Mouse (Mus musculus) G1E (cell line): ENCODE measurements around the gene Yod1. TPM values are rescaled to one million over a fixed set of nuclear protein-coding genes. Genes with fewer than 3 reads are reported as not detected.

ENCODE experiments used
- ATAC-seq: 2 replicates; pipeline ENCODE4 v1.8.0; 2016; ENCODE audit warnings: mild to moderate bottlenecking; ENCODE audit not compliant: insufficient number of reproducible peaks, poor library complexity, low FRiP score, severe bottlenecking; ENCODE audit errors: extremely low read depth
- DNase-seq: peaks from one replicate; pipeline ENCODE4 v3.0.0; 2012; ENCODE audit warnings: low spot score
- H3K27me3 ChIP-seq: 2 replicates; pipeline ENCODE4 v1.6.1; 2012; ENCODE audit warnings: mild to moderate bottlenecking, low read length, inconsistent platforms; ENCODE audit not compliant: insufficient read depth
- H3K36me3 ChIP-seq: replicated peaks from 2 replicates; pipeline ENCODE3; 2012; ENCODE audit warnings: mild to moderate bottlenecking, inconsistent platforms
- H3K4me1 ChIP-seq: 2 replicates; pipeline ENCODE4 v1.6.1; 2012; ENCODE audit warnings: low read depth, low read length, inconsistent platforms, mixed read lengths; ENCODE audit not compliant: insufficient read depth
- H3K4me3 ChIP-seq: 2 replicates; pipeline ENCODE4 v1.5.1; 2012; ENCODE audit warnings: low read depth, mild to moderate bottlenecking, inconsistent platforms, low read length, moderate library complexity, mixed read lengths
- H3K9me3 ChIP-seq: replicated peaks from 2 replicates; pipeline ENCODE4 v1.6.1; 2012; ENCODE audit warnings: inconsistent platforms
- CTCF ChIP-seq: IDR thresholded peaks from 2 replicates; pipeline ENCODE4 v1.5.1; 2012; ENCODE audit warnings: low read depth, low read length, inconsistent platforms, mixed read lengths
- GATA1 ChIP-seq: IDR thresholded peaks from 2 replicates; pipeline ENCODE4 v1.6.1; 2012; ENCODE audit warnings: borderline replicate concordance, low read length, inconsistent platforms, mixed read lengths
- GATA2 ChIP-seq: IDR thresholded peaks from 2 replicates; pipeline ENCODE4 v1.6.1; 2012; ENCODE audit warnings: low read depth, low read length, inconsistent platforms, borderline replicate concordance
- POLR2AphosphoS5 ChIP-seq: IDR thresholded peaks from 2 replicates; pipeline ENCODE4 v1.6.1; 2012; ENCODE audit warnings: low read depth, low read length, inconsistent platforms; ENCODE audit not compliant: insufficient replicate concordance
- TAL1 ChIP-seq: conservative IDR thresholded peaks from 2 replicates; pipeline ENCODE4 v1.6.1; 2012; ENCODE audit warnings: low read depth, low read length, inconsistent platforms, mixed read lengths
- polyA plus RNA-seq: library from polyadenylated mRNA; stranded (reverse); fragments of >175 nt; gene quantifications from 2 replicates; pipeline ENCODE4 v1.2.3, GENCODE M21; 2012
- total RNA-seq, 2 experiments: library from RNA; stranded (forward) in 1 of 2; stranded (reverse) in 1 of 2; fragments of 200-1000 nt in 1 of 2; fragments of >200 nt in 1 of 2; fragmentation: Nextera tagmentation in 1 of 2; gene quantifications; 2 replicates each; pipeline ENCODE4 v1.2.3; 2014 to 2017

The Yod1 gene
- total and polyA plus RNA-seq, 3 experiments, result 2.7 to 30.8 (median 21.3) TPM

DNA sequence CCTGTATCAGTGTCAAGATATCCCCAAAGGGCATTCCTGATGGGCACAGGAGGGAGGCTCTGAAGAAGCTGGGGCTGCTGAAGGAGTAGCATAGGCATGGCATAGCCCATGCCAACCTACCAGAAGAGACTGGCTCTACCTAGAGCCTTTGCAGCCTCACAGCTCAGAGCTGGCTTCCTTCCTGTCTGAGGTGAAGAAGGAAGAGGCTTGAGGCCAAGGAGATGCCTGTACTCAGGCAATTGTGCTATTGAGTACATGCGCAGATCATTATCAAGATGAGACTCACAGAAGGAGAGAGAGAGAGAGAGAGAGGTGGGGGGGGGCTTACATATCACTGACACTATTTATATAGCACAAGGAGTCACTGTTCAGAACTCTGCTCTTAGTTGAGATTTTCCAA is 26.6 kb downstream of the Yod1 start:
- H3K4me1 ChIP-seq, result peaks cover 76% of the 10 kb centered on the region
- no peak for ATAC-seq
- no peaks in the 10 kb centered on the region for H3K36me3 ChIP-seq

DNA sequence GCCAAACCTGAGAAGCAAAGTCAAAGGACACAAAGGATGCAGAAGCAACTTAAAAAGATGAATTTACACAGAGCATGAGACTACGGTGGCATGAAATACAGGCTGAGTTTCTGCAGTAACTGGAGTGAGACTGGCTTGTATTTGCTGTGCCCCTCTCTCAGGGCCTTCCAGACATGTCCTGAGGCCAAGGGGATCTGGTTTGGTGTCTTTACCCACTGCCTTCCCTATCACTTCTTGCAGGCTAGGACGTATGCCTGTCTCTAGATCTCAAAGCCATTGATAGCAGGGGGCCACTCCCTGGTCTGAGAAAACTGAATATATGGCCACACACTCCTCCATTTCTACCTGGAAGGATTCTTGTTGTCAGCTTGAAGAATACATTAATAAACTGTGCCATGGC is 27.1 kb downstream of the Yod1 start:
- no peak for TF ChIP-seq POLR2AphosphoS5
- peaks cover 73% of the 10 kb centered on the region for H3K4me1 ChIP-seq

More for the DNA sequence above, 26.6 kb downstream of the Yod1 start:
- Histone ChIP-seq H3K4me3 (peak overlapping the region; percentile 31; the same call in 1 of the 2 replicates), H3K27me3 (no peaks in the 10 kb centered on the region), H3K9me3 (no peaks in the 10 kb centered on the region)
- no peak for TF ChIP-seq GATA1
- no peak for TF ChIP-seq TAL1
- no peak for TF ChIP-seq CTCF
- TF ChIP-seq GATA2, result no peak
- DNase-seq, result no peak

GRCm38 (mm10) chr1:130744961-130745360 is 27.8 kb downstream of the Yod1 start:
- TF ChIP-seq TAL1, result no peak
- no peak for TF ChIP-seq GATA1
- no peak for TF ChIP-seq GATA2
- TF ChIP-seq POLR2AphosphoS5, result no peak
- no peak for TF ChIP-seq CTCF
- Histone ChIP-seq H3K27me3 (no peaks in the 10 kb centered on the region), H3K9me3 (no peaks in the 10 kb centered on the region), H3K4me3 (no peak overlapping the region), H3K36me3 (no peaks in the 10 kb centered on the region), H3K4me1 (peaks cover 69% of the 10 kb centered on the region)
- DNase-seq, result no peak
- no peak for ATAC-seq

More for the DNA sequence above, 27.1 kb downstream of the Yod1 start:
- Histone ChIP-seq H3K36me3 (no peaks in the 10 kb centered on the region), H3K27me3 (no peaks in the 10 kb centered on the region), H3K9me3 (no peaks in the 10 kb centered on the region), H3K4me3 (no peak overlapping the region; the same call in 1 of the 2 replicates)
- DNase-seq, result no peak
- no peak for ATAC-seq

DNA sequence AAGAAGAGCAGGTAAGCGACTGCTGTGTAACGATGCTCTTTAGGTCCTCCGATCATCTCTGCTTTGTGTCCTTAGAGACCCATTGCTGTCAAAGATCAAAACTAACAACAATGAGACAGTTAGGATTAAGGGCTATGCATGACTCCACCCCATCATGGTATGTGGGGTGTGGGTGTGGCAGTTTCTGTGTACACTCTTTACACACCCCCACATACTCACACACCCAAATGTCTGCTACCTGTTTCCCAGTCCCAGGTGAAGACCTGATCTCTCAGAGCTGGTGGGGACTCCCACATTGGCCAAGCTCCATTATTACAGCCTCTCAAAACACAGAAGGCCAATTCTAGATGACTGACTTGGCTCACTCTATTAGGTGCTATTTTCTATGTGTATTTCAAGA is 28.5 kb downstream of the Yod1 start:
- no peaks in the 10 kb centered on the region for H3K36me3 ChIP-seq
- no peak overlapping the region for H3K4me3 ChIP-seq
- peaks cover 63% of the 10 kb centered on the region for H3K4me1 ChIP-seq
- DNase-seq, result no peak
- no peak for ATAC-seq
- H3K9me3 ChIP-seq, result no peaks in the 10 kb centered on the region
- no peaks in the 10 kb centered on the region for H3K27me3 ChIP-seq
- TF ChIP-seq GATA1, result no peak
- TF ChIP-seq POLR2AphosphoS5, result no peak
- TF ChIP-seq TAL1, result no peak
- no peak for TF ChIP-seq CTCF
- TF ChIP-seq GATA2, result no peak

DNA sequence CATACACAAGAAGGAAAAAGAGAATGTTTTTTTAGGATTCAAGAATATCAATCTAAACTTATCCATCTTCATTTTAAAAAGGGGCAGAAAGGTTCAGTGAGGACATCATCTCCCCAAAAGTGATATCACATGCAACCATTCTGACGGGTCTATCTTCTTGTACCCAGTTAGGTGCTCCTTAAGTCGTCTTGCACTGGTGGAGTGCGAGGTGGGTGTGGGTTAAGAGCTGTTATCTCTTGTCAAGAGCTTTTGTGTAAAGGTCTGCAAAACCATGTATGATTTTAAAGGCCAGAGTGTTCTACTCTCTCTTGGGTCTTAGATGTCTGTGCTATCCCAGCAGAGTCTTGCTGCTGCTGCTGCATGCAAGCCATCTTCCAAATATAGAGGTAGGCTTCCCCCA is 29.7 kb downstream of the Yod1 start:
- TF ChIP-seq GATA1 (no peak), TAL1 (no peak), POLR2AphosphoS5 (no peak), CTCF (no peak)
- Histone ChIP-seq H3K9me3 (no peaks in the 10 kb centered on the region), H3K27me3 (no peaks in the 10 kb centered on the region), H3K4me3 (no peak overlapping the region), H3K36me3 (no peaks in the 10 kb centered on the region), H3K4me1 (peaks cover 52% of the 10 kb centered on the region)
- DNase-seq (no peak), ATAC-seq (no peak)

GRCm38 (mm10) chr1:130759689-130760088 is 42.6 kb downstream of the Yod1 start:
- Histone ChIP-seq H3K27me3 (no peaks in the 10 kb centered on the region), H3K4me3 (no peak overlapping the region), H3K36me3 (no peaks in the 10 kb centered on the region), H3K9me3 (no peaks in the 10 kb centered on the region), H3K4me1 (peaks cover 47% of the 10 kb centered on the region)
- no peak for DNase-seq
- no peak for TF ChIP-seq TAL1
- TF ChIP-seq POLR2AphosphoS5, result no peak
- TF ChIP-seq CTCF, result no peak
- TF ChIP-seq GATA1, result no peak
- no peak for TF ChIP-seq GATA2
- no peak for ATAC-seq

DNA sequence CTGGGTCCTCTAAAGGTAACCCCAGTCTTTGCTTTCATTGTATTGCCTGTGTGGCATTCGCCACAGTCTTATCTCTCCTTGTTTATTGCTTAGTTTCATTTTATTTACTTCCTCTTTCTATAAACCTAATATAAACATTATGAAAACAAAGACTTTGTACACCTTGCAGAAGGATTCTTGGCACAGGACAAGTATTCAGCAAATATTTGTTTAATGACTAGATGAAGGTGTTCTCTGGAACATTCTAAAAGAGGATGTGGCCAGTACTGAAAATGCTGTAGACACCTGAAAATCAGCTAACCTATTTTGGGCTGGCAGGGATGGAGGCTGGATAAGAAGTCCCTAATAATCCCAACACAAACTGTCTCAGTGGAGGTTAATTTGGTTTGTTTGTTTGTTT is 44.5 kb downstream of the Yod1 start:
- TF ChIP-seq TAL1, result no peak
- no peak for TF ChIP-seq GATA2
- no peak for TF ChIP-seq GATA1
- no peak for TF ChIP-seq POLR2AphosphoS5
- no peak for TF ChIP-seq CTCF
- no peaks in the 10 kb centered on the region for H3K36me3 ChIP-seq
- no peaks in the 10 kb centered on the region for H3K27me3 ChIP-seq
- ATAC-seq (peak; percentile 42), DNase-seq (no peak)
- H3K9me3 ChIP-seq, result no peaks in the 10 kb centered on the region
- no peak overlapping the region; the same call in 1 of the 2 replicates for H3K4me3 ChIP-seq
- peaks cover 50% of the 10 kb centered on the region for H3K4me1 ChIP-seq
